In genomic region chr10:121585056-121585790, GRCm38 (mm10) we compare ENCODE assay signal across 8 mouse cellular contexts. TPM values are rescaled to one million over a fixed set of nuclear protein-coding genes. Genes with fewer than 3 reads are reported as not detected.
DNase-seq lines count a peak whose midpoint lies in the region; ATAC-seq and TF ChIP-seq lines count a peak whose summit lies in the region.

No protein-coding gene starts in this region.

- H3K4me2 ChIP-seq in hindbrain, embryonic 15.5 days: peak overlapping the region; percentile 88
- peak overlapping the region; percentile 62 for H3K4me2 ChIP-seq in midbrain, embryonic 11.5 days

- H3K4me3 ChIP-seq in heart, embryonic 10.5 days: peak overlapping the region; percentile 96
- H3K4me3 ChIP-seq in bone marrow, adult 2 months (replicated peaks; ENCODE audit: control insufficient read depth, low read depth, low read length): peak overlapping the region; percentile 4
- H3K4me3 ChIP-seq in hindbrain, embryonic 15.5 days: peak overlapping the region; percentile 96
- H3K4me3 ChIP-seq in midbrain, embryonic 11.5 days (ENCODE audit: low read depth, low read length): peak overlapping the region; percentile 91

- TF ChIP-seq POLR2A in bone marrow, adult 2 months (IDR thresholded peaks at IDR 0.05; ENCODE audit: borderline replicate concordance, control insufficient read depth, low read depth, low read length): no peak

- no peak for TF ChIP-seq CTCF in bone marrow, adult 2 months (IDR thresholded peaks at IDR 0.05; ENCODE audit: control insufficient read depth, insufficient read depth, low read length)

- ATAC-seq in hindbrain, embryonic 15.5 days (ENCODE audit: low FRiP score, low read depth): no peak
- ATAC-seq in midbrain, embryonic 11.5 days (ENCODE audit: low FRiP score): no peak

- H3K4me1 ChIP-seq in heart, embryonic 10.5 days: peaks cover 8% of the 10 kb centered on the region
- peaks cover 3% of the 10 kb centered on the region; the same call in 1 of the 2 replicates for H3K4me1 ChIP-seq in bone marrow, adult 2 months (ENCODE audit: control insufficient read depth, insufficient read depth, low read length)
- peaks cover 17% of the 10 kb centered on the region for H3K4me1 ChIP-seq in hindbrain, embryonic 15.5 days (replicated peaks)
- H3K4me1 ChIP-seq in midbrain, embryonic 11.5 days (ENCODE audit: control insufficient read depth, insufficient read depth, low read length): peaks cover 6% of the 10 kb centered on the region

- DNase-seq in heart, embryonic 10.5 days (ENCODE audit: low spot score): no peak
- no peak for DNase-seq in heart, postnatal 10 days
- no peak for DNase-seq in midbrain, embryonic 11.5 days (ENCODE audit: low spot score, missing footprints)
- DNase-seq in left cerebral cortex, postnatal 10 days (ENCODE audit: extremely low spot score in 1 of 2, low spot score in 2 of 2): no peak
- no peak for DNase-seq in gastrocnemius, postnatal 25 days
- DNase-seq in layer of hippocampus, postnatal 36 days: no peak

- H3K9me3 ChIP-seq in heart, embryonic 10.5 days: no peaks in the 10 kb centered on the region
- H3K9me3 ChIP-seq in hindbrain, embryonic 15.5 days: no peaks in the 10 kb centered on the region
- H3K9me3 ChIP-seq in midbrain, embryonic 11.5 days (ENCODE audit: control insufficient read depth, low read length): no peaks in the 10 kb centered on the region

- 0 out of 2 replicates have a peak overlapping the region, but pooled peaks have one; percentile 87 for H3K9ac ChIP-seq in hindbrain, embryonic 15.5 days
- H3K9ac ChIP-seq in midbrain, embryonic 11.5 days (ENCODE audit: low read length): no peak overlapping the region

- 85% methylated on average over 20 of the region's 20 CpGs for WGBS in heart, embryonic 10.5 days
- WGBS in bone marrow, adult 2 months: 43% methylated on average over 20 of the region's 20 CpGs
- 89% methylated on average over 20 of the region's 20 CpGs for WGBS in hindbrain, embryonic 15.5 days
- WGBS in midbrain, embryonic 11.5 days: 92% methylated on average over 20 of the region's 20 CpGs

- peaks cover 46% of the 10 kb centered on the region for H3K36me3 ChIP-seq in heart, embryonic 10.5 days
- H3K36me3 ChIP-seq in hindbrain, embryonic 15.5 days: peaks cover 30% of the 10 kb centered on the region
- H3K36me3 ChIP-seq in midbrain, embryonic 11.5 days (ENCODE audit: control insufficient read depth, insufficient read depth, low read length): peaks cover 13% of the 10 kb centered on the region

- H3K27ac ChIP-seq in heart, embryonic 10.5 days: no peak overlapping the region; the same call in 1 of the 2 replicates
- H3K27ac ChIP-seq in bone marrow, adult 2 months (ENCODE audit: control insufficient read depth, insufficient read depth, low read depth, low read length, poor library complexity): no peak overlapping the region
- H3K27ac ChIP-seq in hindbrain, embryonic 15.5 days (replicated peaks): no peak overlapping the region
- no peak overlapping the region for H3K27ac ChIP-seq in midbrain, embryonic 11.5 days (ENCODE audit: low read depth, low read length)

- intact Hi-C loops in heart, postnatal 10 days (cut with DNase I): no loop called here
- intact Hi-C loops in left cerebral cortex, postnatal 10 days (cut with DNase I): no loop called here

- no peaks in the 10 kb centered on the region for H3K27me3 ChIP-seq in heart, embryonic 10.5 days (ENCODE audit: insufficient read depth, poor library complexity, severe bottlenecking)
- no peaks in the 10 kb centered on the region for H3K27me3 ChIP-seq in hindbrain, embryonic 15.5 days
- no peaks in the 10 kb centered on the region for H3K27me3 ChIP-seq in midbrain, embryonic 11.5 days (ENCODE audit: control insufficient read depth, insufficient read depth, low read length)

RNA-seq across cellular contexts. Expression of gene Tbk1, which starts 1.4 kb away (rescaled TPM):
- 28.1 and 31.4 TPM in 2 replicates for polyA plus RNA-seq in heart, embryonic 10.5 days (2016; fragmentation: Nextera tagmentation; extraction: Ambion mirVana)
- 10 to 100 TPM; 17.3 to 19.5 TPM for total RNA-seq in heart, postnatal 10 days (2021)
- polyA plus RNA-seq in bone marrow, adult 2 months (2011; ENCODE audit: insufficient read depth, insufficient read length, low replicate concordance, missing spikeins): 11.2 and 31.3 TPM in 2 replicates
- polyA plus RNA-seq in hindbrain, embryonic 15.5 days (2015; fragmentation: Nextera tagmentation; extraction: Ambion mirVana): 27.3 and 28.4 TPM in 2 replicates
- 34.0 and 35.7 TPM in 2 replicates for polyA plus RNA-seq in midbrain, embryonic 11.5 days (2014; fragmentation: Nextera tagmentation; extraction: Ambion mirVana)
- 10 to 100 TPM; 38.2 to 41.2 TPM for total RNA-seq in left cerebral cortex, postnatal 10 days (2021)
- 10 to 100 TPM; 10.6 to 11.5 TPM for total RNA-seq in gastrocnemius, postnatal 25 days (2021)
- 10 to 100 TPM; 51.9 to 53.7 TPM for total RNA-seq in layer of hippocampus, postnatal 36 days (2021)

RNA-seq across cellular contexts. Expression of gene Xpot, which starts 40.9 kb away (rescaled TPM):
- polyA plus RNA-seq in heart, embryonic 10.5 days (2016; fragmentation: Nextera tagmentation; extraction: Ambion mirVana): 44.8 and 48.8 TPM in 2 replicates
- total RNA-seq in heart, postnatal 10 days (2021): 10 to 100 TPM; 31.7 to 33.8 TPM
- polyA plus RNA-seq in bone marrow, adult 2 months (2011; ENCODE audit: insufficient read depth, insufficient read length, low replicate concordance, missing spikeins): 18.5 and 24.4 TPM in 2 replicates
- 30.2 and 31.4 TPM in 2 replicates for polyA plus RNA-seq in hindbrain, embryonic 15.5 days (2015; fragmentation: Nextera tagmentation; extraction: Ambion mirVana)
- polyA plus RNA-seq in midbrain, embryonic 11.5 days (2014; fragmentation: Nextera tagmentation; extraction: Ambion mirVana): 55.5 and 68.5 TPM in 2 replicates
- 10 to 100 TPM; 65.9 to 70.9 TPM for total RNA-seq in left cerebral cortex, postnatal 10 days (2021)
- total RNA-seq in gastrocnemius, postnatal 25 days (2021): 10 to 100 TPM; 18.8 to 20.8 TPM
- 10 to 100 TPM; 65.7 to 73.6 TPM for total RNA-seq in layer of hippocampus, postnatal 36 days (2021)

RNA-seq across cellular contexts. Expression of gene D930020B18Rik, which starts 56.2 kb away (rescaled TPM):
- 0.11 TPM in 1 of 2 replicates, not detected in the other for polyA plus RNA-seq in heart, embryonic 10.5 days (2016; fragmentation: Nextera tagmentation; extraction: Ambion mirVana)
- total RNA-seq in heart, postnatal 10 days (2021): not detected
- polyA plus RNA-seq in bone marrow, adult 2 months (2011; ENCODE audit: insufficient read depth, insufficient read length, low replicate concordance, missing spikeins): not detected in 2 replicates
- 0.21 and 0.24 TPM in 2 replicates for polyA plus RNA-seq in hindbrain, embryonic 15.5 days (2015; fragmentation: Nextera tagmentation; extraction: Ambion mirVana)
- polyA plus RNA-seq in midbrain, embryonic 11.5 days (2014; fragmentation: Nextera tagmentation; extraction: Ambion mirVana): not detected in 2 replicates
- under 1 TPM; 0.30 to 0.39 TPM for total RNA-seq in left cerebral cortex, postnatal 10 days (2021)
- not detected for total RNA-seq in gastrocnemius, postnatal 25 days (2021)
- total RNA-seq in layer of hippocampus, postnatal 36 days (2021): under 1 TPM; 0.32 to 0.48 TPM

Comparison
In these comparisons a context has a peak if more than half of its experiments do, and no peak if none do; other contexts are left out.
1. H3K4me3 ChIP-seq: peak in every context shown above with its lines; median percentile 96 in heart, embryonic 10.5 days; 96 in hindbrain, embryonic 15.5 days; 91 in midbrain, embryonic 11.5 days; 4 in bone marrow, adult 2 months.